Mouse (Mus musculus) E14TG2a.4 (cell line): ENCODE results near the gene Fahd1.

Experiments
- H3K27me3 ChIP-seq: 2 replicates; pipeline ENCODE4 v1.6.1; 2014; ENCODE audit warnings: low read length, control low read depth; ENCODE audit not compliant: insufficient read depth
- H3K36me3 ChIP-seq: 2 replicates; pipeline ENCODE4 v1.6.1; 2014; ENCODE audit warnings: low read length, control low read depth; ENCODE audit not compliant: insufficient read depth
- H3K4me1 ChIP-seq: replicated peaks from 2 replicates; pipeline ENCODE4 v1.6.1; 2014; ENCODE audit warnings: low read depth, low read length, control low read depth
- H3K4me3 ChIP-seq: replicated peaks from 2 replicates; pipeline ENCODE4 v1.5.1; 2014; ENCODE audit warnings: mild to moderate bottlenecking, low read length
- H3K9me3 ChIP-seq: 2 replicates; pipeline ENCODE4 v1.6.1; 2014; ENCODE audit warnings: low read length, control low read depth
- CTCF ChIP-seq: conservative IDR thresholded peaks from 2 replicates; pipeline ENCODE4 v1.5.1; 2014; ENCODE audit warnings: low read length
- NANOG ChIP-seq: IDR thresholded peaks from 2 replicates; pipeline ENCODE4 v1.6.1; 2014; ENCODE audit warnings: borderline replicate concordance, low read length, mixed read lengths
- POU5F1 ChIP-seq: IDR thresholded peaks from 2 replicates; pipeline ENCODE4 v1.6.1; 2014; ENCODE audit warnings: low read length, borderline replicate concordance

Gene Fahd1

DNA sequence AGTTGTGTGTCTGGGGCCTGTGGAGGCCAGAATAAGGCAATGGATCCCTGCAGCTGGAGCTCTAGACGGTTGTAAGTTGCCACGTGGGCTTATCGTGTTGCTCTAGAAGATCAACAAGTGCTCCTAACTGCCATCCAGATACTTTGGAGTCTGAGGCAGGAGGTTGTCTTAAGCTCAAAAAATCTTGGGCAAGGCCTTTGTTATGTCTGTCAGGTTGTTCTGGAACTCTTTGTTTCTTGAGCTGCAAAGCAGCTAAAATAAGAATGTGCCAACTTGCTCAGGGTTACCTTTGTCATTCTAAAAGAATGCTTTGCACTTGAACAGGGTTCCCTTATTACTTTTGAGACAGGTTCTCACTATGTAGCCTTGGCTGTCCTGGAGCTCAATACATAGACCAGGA lies 39.0 kb downstream of the Fahd1 start:
- no peak overlapping the region for H3K4me3 ChIP-seq
- no peaks in the 10 kb centered on the region for H3K27me3 ChIP-seq
- no peaks in the 10 kb centered on the region for H3K9me3 ChIP-seq
- no peaks in the 10 kb centered on the region for H3K36me3 ChIP-seq
- peaks cover 14% of the 10 kb centered on the region for H3K4me1 ChIP-seq
- TF ChIP-seq NANOG = peak; percentile 23; the same call in 1 of the 2 replicates
- TF ChIP-seq POU5F1 = no peak
- TF ChIP-seq CTCF = no peak

DNA sequence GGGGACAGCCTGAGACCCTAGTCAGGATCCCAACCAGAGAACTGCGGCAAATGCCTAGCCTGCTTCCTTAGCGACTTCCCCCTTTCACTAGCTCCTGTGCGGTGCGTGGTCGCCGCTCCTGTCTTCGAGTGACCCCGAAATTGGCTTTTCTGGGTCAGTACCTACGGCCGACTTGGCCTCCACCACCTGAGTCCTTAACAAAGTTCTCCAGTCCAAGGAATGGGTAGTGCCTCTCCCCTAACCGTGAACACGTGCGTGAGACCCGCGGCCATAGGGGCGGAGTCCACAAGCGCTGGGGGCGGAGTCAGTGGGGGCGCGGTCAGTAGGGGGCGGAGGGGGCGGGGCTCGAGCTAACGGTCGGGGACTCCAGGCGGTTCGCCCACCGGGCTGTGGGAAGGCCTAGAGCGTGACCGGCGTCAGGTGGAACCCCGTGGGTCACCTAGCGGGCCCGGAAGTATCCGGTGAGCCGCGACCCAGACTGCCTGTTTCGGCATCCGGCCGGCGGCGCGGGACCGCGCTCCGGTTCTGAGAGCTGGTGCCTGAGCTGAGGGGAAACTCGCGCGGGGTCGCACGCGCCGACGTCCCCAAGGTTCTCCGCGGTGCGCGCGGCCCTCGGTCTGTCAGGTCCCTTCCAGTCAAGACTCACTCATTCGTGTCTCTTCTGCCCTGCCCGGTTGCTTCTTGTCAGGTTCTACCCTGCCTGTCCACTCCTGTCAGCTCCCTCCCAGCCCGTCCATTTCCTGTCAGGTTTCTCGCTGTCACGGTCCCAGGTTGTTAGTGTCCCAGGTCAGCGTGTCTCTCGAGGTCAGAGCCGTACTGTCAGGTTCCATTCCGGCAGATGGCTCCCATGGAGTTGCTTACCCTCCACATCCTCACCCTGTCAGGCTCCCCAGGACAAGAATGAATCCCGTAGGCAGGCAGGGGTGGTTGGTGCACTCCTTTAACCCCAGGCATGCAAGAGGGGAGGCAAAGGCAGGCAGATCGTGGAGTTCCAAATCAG lies 45.9 kb downstream of the Fahd1 start, which contains the start of gene Meiob:
Gene Meiob, plus strand, starts transcription at position 338 of the 1,000 bp plus-strand sequence.
- peaks cover 5% of the 10 kb centered on the region; the same call in 1 of the 2 replicates for H3K9me3 ChIP-seq
- H3K4me1 ChIP-seq = peaks cover 23% of the 10 kb centered on the region
- H3K4me3 ChIP-seq = peak within 1 kb of the TSS; percentile 82
- no peaks in the 10 kb centered on the region for H3K27me3 ChIP-seq
- H3K36me3 ChIP-seq = no peaks in the 10 kb centered on the region
- no peak for TF ChIP-seq NANOG
- TF ChIP-seq POU5F1 = no peak
- no peak for TF ChIP-seq CTCF

DNA sequence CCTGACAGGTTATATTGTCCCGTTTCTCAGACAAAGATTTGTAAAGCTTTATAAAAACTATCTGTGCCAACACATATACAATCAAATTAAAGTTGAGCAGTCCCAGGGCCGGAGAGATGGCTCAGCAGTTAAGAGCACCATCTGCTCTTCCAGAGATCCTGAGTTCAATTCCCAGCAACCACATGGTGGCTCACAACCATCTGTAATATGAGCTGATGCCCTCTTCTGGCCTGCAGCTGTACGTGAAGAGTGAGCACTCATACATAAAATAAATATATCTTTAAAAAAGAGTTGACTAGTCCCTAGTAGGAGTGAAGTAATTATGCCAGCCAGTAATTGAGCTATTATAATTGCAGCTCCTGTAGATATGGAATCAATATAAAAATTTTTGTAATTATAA lies 49.6 kb downstream of the Fahd1 start:
- no peaks in the 10 kb centered on the region for H3K27me3 ChIP-seq
- H3K4me1 ChIP-seq = peaks cover 23% of the 10 kb centered on the region
- H3K36me3 ChIP-seq = no peaks in the 10 kb centered on the region
- H3K4me3 ChIP-seq = no peak overlapping the region
- TF ChIP-seq POU5F1 = no peak
- no peak for TF ChIP-seq CTCF
- TF ChIP-seq NANOG = no peak
- peaks cover 5% of the 10 kb centered on the region; the same call in 1 of the 2 replicates for H3K9me3 ChIP-seq

GRCm38 (mm10) chr17:24799476-24799875 lies 50.7 kb downstream of the Fahd1 start:
- Histone ChIP-seq H3K36me3 (no peaks in the 10 kb centered on the region), H3K9me3 (no peaks in the 10 kb centered on the region), H3K4me1 (peaks cover 30% of the 10 kb centered on the region), H3K4me3 (no peak overlapping the region), H3K27me3 (no peaks in the 10 kb centered on the region)
- TF ChIP-seq NANOG (no peak), CTCF (no peak), POU5F1 (no peak)
